Mouse (Mus musculus): ENCODE results near the gene Adrb1. TPM values are rescaled to one million over a fixed set of nuclear protein-coding genes. Genes with fewer than 3 reads are reported as not detected.

Adrb1 gene
- 10 to 100 TPM; 40.1 to 43.9 TPM for total RNA-seq (2021)
- long read RNA-seq, experiment 1, transcript Adrb1-201 (1 exons, 2,952 nt): major isoform, 34 of 34 reads
- long read RNA-seq, experiment 1, partial matches to known transcripts: 0 of 34 reads
- long read RNA-seq, experiment 1, other reads (novel, unspliced or antisense): 0 of 34 reads
- long read RNA-seq, experiment 2, transcript Adrb1-201 (1 exons, 2,952 nt): major isoform, 49 of 49 reads
- long read RNA-seq, experiment 2, partial matches to known transcripts: 0 of 49 reads
- long read RNA-seq, experiment 2, other reads (novel, unspliced or antisense): 0 of 49 reads

DNA sequence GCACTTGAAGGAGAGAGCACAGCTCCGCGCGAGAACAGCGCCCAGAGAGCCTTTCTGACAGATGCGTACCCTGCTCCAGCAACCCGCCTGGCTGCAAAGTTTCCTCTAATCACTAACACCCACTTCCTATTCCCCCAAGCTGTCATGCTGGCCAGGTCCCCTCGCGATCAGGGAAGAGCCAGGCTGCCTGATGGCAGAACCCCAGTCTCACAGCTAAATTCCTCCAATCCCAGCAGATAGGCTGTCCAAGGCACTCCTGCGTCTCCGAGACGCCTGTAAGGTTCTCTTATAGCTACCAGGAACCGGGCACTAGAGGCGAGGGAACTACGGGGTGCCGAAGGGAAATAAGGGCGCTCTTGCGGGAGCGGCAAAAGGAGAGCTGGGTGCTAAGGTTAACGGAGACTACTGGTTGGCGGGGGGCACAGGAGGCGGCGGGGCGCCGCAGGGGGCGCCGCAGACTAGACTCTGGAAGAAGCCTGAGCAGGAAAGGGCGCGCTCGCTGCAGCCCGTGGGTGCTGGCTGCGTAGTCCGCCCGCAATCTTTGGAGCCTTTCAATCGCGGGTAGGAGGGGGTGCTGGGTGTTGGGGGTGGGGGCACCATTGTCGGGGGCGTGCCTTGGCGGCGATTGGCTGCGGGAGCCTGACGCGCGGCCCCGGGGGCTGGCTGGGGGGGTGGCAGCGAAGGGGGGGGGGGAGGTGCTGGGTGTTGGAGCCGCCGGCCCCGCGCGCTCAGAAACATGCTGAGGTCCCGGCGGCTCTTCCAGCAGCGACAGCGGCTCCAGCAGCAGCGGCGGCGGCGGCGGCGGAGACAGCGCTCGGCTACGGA lies at the start of gene Adrb1:
TSS of gene Adrb1 (plus strand) at position 813 of the 825 bp plus-strand sequence.
- intact Hi-C loops (cut with DNase I): loop anchor here (2.0 to 5.0 kb wide), 4 partner anchors 55 to 299 kb away; no protein-coding TSS in a partner anchor
- DNase-seq (ENCODE audit: low spot score in 2 of 2): peak; percentile 78 to 86

DNA sequence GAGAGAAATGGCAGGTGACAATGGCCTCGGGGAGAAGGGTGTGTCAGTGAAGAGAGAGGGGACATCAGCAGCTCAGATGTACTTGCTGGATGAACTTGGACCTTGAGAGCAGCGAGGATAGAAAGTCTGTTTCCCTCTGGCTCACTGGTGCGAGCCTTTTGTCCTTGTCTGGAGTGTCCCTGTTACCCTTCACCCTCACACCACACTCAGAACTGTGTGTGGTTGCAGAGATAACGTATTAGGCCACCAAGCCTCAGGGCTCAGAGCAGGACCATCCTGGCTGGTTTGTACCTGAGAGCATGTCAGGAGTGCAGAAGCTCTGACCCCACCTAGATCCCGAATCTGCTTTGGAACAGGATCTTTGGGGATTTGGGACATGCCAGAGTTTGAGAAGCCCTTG lies 46.3 kb upstream of the Adrb1 start:
- DNase-seq (ENCODE audit: low spot score in 2 of 2): no peak
- intact Hi-C loops (cut with DNase I): no loop called here

DNA sequence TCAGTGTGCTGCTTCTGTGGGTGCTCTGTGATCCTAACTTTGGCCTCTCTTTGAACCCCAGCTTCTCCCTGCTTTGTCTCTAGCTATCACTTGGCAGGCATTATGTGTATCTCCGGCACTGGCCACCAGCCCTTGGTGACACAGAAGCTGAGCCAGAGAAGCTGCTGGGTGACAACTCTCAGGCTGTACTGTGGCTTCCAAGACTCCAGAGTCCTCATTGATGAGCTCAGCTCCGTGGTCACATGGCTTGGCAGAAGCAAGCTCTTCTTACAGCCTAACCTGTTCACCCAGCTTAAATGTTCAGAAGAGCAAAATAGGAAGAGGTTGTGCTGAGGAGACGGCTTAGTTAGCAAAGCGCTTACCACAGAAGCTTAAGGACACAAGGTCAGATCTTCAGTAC lies 45.5 kb upstream of the Adrb1 start:
- no peak for DNase-seq (ENCODE audit: low spot score in 2 of 2)
- intact Hi-C loops (cut with DNase I): no loop called here

DNA sequence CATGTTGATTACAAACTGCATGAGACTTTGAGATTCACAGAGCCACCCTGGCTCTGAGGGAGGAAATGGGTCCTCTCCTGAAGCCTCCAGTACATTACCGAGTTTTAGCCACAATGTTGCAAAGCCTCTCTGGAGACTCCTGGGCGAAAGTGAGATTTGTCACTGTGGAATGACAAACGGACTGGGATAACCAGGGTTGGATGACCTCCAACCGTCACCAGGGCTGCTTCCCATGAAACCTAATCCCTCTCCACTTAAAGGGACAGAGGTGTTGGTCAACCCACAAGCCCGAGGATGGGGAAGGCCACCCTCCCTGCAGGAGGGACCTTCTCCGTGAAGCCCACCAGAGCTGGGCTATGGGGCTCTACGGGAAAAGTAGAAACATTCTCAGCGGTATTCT lies 44.4 kb upstream of the Adrb1 start:
- intact Hi-C loops (cut with DNase I): no loop called here
- DNase-seq (ENCODE audit: low spot score in 2 of 2): no peak

DNA sequence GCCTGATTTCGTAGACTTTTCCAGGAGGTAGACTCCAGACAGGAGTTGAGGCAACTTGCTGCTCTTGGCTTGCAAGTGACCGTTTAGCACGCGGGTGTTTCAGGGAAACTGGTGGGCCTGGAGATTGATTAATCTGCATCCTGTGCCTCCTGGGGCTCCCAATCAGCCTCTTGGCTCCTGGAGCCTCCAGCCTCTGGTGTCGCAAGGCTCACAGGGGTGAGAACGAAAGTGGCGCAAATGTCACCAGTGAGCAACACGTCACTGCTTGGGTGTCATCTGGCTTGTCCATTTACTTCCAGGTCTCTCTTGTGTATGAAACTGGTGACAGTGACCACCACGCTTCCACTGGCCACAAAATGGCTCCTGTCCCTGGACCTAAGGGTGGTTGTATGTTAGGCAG lies 43.5 kb upstream of the Adrb1 start:
- no peak for DNase-seq (ENCODE audit: low spot score in 2 of 2)
- intact Hi-C loops (cut with DNase I): no loop called here

DNA sequence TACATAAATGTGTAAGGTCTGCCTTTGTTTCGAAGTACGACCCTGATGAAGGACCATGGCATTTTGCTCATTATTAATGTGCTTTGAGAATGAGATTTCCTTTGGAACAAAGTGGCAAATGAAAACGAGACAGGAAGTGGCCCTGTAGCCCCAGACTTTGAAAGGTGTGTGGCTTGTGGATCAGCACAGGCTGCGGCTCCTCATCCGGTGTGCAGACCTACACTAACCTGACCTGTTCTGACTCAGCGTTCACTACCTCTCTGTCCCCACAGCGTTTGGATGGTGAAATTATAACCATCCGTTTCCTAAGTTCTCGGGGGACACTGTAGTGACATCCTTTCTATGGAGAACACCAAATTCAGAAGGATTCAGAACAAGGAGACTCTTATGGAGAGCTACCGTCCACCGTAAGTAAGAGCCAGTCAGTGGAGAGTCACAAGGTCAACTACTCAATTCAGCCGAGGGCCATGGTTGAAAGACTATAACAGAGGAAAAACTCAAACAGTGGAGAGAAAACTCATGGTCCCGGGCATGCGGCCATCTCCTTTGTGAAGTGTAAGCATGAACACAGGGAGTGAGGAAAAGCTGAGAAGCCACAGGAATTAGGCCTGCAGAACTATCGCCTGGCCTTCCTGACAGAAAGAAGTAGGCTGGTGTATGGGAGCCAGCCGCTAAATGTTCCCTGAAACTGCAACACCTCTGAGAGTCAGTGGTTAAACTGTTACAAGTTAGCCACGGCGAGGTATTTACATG lies 42.6 kb upstream of the Adrb1 start:
- DNase-seq (ENCODE audit: low spot score in 2 of 2): peak in 1 of 2 experiments; percentile 14
- intact Hi-C loops (cut with DNase I): no loop called here

DNA sequence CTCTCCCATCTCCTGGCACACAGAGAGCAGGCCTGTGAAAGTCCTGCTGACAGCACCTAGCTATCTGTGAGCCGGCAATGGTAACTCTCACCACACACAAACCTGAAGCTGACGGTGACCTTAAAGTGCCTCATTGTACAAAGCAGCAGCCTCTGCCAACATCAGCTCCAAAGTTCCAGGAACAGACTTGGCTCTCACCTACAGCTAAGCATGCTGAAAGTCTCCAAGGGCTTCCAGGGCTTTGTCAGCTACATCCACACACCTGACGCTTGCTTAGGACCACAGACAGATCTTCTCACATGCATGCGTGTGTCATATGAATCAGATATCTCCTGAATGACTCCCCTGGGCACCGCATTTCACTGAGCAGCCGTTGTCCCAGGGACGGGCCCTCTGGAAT lies 42.0 kb upstream of the Adrb1 start:
- intact Hi-C loops (cut with DNase I): no loop called here
- DNase-seq (ENCODE audit: low spot score in 2 of 2): no peak

DNA sequence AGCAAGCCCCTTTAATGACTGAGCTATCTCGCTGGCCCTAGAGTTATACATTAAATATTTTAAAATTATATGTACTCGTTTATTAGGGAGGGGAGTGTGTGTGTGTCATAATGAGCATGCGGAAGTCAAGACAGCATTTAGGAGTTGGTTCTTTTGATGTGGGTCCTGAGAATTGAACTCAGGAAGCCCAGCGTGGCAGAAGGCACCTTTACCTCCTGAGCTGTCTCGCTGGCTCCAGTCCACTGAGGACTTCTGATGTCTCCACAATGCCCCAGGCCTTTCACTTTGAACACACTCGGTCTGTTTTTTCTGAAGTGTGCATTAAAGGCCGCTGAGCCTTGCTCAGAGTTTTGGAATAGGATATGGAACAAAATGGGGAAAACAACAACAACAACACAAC lies 39.7 kb upstream of the Adrb1 start:
- no peak for DNase-seq (ENCODE audit: low spot score in 2 of 2)
- intact Hi-C loops (cut with DNase I): no loop called here

DNA sequence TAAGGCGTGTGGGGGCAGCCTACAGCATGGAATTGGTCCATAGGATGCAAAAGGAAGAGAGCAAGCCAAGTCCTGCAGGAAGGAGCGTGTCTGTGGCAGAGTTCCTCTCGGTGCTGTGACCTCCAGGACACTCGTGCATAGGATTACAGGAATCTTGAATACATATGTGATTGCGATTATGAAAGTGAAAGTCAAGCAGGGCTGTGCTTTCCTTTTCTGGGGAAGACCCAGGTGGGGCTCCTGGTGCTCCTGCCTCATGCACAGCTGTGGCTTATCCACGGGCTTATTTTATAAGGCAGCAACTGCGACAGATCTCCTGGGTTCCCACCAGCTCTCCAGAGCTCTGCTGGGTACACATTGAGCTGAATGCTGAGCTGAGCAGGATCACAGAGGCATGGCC lies 39.2 kb upstream of the Adrb1 start:
- intact Hi-C loops (cut with DNase I): no loop called here
- DNase-seq (ENCODE audit: low spot score in 2 of 2): no peak

DNA sequence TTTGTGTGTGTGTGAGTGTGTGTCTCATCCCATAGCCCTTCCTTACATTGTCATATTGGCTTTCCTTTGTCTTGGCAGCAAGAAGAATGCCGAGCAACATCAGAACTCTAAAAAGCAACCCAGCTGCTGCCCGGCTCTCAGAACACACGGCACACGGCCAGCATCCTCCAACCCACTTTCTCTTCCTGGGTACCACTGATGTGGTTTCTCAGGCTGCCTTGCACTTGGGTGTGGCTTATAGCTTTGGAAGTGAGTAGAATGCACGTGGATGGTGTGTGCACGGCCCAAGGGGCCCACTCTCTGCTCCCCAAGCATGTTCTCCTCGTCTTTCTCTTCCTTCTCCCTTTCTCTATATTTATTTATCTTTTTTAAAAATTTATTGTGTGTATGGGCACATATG lies 36.5 kb upstream of the Adrb1 start:
- intact Hi-C loops (cut with DNase I): no loop called here
- peak in 1 of 2 experiments; percentile 52 for DNase-seq (ENCODE audit: low spot score in 2 of 2)

DNA sequence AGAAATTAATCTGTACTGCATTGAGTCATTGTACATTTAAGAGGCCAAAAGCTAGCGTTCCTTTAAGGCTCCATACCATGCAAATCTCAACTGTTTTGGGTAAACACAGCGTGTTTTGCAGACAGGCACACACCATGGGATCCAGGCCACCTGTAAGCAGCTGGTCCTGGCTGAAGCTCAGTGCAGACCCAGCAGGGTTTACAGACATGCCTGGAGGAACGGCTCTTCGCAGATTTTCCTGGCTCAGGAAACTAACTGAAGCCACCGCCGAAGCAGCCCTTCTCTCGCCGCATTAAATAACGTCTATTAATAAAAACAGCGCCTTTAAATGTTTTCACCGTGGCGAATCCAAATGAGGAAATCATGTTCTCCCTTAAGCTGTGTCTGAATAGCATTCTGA lies 35.8 kb upstream of the Adrb1 start:
- no peak for DNase-seq (ENCODE audit: low spot score in 2 of 2)
- intact Hi-C loops (cut with DNase I): no loop called here

DNA sequence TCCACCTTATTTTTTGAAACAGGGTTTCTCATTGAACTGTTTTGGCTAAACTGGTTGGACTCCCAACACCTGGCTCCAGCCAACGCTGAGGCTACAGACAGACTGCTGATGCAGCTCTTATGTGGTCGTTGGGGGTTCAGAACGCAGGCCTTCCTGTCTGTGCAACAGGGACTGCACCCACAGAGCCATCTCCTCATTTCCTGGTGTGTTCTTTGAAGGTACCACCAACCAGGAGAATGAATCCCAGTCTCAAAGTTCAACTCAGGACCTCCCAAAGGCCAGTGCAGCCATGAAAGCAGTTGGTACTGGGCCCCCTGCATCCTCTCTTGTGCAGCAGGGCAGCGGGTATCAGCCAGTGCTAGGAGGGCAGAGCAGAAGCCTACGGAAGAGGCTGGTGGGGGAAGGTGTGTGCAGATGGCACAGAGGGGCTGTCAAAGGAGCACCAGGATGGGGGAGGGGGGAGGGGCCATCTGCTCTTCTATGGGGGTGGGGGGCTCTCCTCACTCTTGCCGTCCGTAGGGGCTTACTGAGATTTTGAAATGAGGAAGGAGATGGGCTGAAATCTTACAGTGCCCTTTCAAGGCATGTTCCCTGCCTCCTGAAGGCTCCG lies 34.9 kb upstream of the Adrb1 start:
- intact Hi-C loops (cut with DNase I): no loop called here
- no peak for DNase-seq (ENCODE audit: low spot score in 2 of 2)

DNA sequence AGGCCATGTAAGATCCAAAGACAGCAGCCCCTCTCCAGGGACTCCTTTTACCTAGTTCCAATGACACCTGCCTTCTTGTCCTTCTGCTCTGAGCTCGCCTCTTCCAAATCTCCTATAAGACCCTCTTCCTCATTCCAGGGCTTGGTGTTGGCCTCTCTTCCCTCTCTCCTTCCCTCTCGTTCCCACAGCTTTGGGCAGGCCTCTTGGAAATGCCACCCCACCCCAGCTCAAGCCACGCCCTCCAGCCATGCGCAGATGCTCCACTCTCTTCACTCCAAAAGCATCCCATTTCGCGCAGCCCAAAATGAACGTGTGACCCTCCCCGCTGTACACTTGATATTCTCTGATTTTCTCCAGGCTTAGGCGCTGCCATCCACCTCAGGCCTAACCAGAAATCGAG lies 34.3 kb upstream of the Adrb1 start:
- DNase-seq (ENCODE audit: low spot score in 2 of 2): no peak
- intact Hi-C loops (cut with DNase I): no loop called here

DNA sequence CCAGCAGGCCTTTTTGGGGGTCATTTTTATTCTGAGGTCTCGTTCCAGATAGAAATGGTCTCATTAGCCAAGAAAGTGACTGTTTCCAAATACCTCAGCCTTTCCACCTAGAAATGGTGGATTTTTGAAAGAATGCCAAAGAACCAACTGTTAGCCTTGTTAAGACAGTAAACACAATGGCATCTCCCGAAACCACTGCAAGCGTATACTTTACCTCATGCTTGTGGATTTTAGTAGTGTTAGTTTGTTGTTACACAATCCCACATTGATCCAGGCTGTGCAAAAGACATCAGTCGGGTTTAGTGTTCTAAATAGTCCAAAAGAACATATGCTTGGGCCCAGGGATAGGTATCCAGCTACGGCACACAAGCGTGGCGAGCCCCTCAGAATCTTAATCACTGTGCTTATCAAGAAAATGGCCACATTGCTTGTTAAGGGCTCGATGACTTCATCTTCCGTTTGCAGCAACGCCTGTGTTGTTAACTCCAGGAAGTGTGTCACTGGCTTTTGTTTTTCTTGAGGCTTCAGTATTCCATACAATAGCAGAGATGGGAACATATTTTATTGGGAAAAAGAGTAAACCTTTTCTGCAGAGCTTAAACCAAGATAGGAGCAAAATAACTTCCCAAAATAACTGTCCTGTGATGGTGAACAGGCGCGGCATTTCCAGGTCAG lies 33.2 kb upstream of the Adrb1 start:
- no peak for DNase-seq (ENCODE audit: low spot score in 2 of 2)
- intact Hi-C loops (cut with DNase I): no loop called here

DNA sequence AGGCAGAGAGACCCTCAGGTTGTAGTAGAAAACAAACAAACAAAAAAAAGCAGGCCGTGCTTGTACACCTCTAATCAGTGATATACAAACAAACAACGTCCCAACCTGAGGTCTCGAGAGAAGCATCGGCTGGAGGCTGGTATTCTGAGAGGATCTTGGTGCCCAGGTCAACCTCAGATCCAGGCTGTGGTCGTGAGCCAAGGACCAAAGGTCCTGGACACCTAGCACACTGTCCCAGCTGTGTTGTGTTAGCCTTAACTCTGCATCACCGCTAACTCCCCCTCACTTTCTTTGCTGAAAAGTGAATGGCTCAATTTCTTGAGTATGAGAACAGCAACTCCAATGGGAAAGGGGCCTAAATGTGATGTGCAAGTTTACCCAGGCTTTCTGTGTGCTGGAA lies 32.5 kb upstream of the Adrb1 start:
- intact Hi-C loops (cut with DNase I): no loop called here
- no peak for DNase-seq (ENCODE audit: low spot score in 2 of 2)

DNA sequence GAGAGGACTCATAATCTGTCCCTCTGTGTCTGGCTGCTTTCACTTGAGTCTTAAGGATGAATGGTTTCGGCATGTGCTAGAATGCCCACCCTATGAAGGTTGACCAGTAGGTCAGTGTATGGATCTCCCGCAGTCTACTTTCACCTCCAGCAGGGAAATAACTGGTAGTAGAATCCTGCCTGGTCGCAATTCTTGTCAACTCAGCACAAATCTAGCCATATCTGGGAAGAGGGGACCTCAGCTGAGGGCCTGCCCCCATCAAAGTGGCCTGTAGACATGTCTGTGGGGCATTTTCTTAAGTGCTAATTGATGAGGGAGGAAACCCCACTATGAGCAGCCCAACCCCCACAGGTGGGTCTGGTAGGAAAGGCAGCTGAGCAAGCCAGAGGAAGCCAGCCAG lies 30.9 kb upstream of the Adrb1 start:
- intact Hi-C loops (cut with DNase I): no loop called here
- no peak for DNase-seq (ENCODE audit: low spot score in 2 of 2)

DNA sequence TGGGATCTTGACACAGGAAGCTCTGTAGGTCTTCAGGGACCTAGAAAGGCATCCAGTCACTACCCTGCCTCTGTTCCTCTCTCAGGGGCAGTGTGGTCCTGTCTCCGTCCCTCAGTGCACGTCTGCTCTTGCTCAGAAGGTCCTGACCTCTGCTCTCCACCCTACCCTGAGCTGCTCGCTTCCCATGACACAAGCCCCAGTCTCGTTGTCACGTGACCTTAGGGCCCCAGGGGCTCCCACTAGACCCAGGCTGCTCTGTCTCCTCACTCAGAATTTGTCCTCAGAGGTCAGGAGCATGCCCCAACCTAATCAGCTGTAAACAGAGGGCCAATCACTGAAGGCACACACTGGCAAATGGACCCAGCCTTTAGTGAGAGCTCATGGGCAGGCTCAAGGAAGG lies 29.5 kb upstream of the Adrb1 start:
- intact Hi-C loops (cut with DNase I): no loop called here
- DNase-seq (ENCODE audit: low spot score in 2 of 2): no peak

DNA sequence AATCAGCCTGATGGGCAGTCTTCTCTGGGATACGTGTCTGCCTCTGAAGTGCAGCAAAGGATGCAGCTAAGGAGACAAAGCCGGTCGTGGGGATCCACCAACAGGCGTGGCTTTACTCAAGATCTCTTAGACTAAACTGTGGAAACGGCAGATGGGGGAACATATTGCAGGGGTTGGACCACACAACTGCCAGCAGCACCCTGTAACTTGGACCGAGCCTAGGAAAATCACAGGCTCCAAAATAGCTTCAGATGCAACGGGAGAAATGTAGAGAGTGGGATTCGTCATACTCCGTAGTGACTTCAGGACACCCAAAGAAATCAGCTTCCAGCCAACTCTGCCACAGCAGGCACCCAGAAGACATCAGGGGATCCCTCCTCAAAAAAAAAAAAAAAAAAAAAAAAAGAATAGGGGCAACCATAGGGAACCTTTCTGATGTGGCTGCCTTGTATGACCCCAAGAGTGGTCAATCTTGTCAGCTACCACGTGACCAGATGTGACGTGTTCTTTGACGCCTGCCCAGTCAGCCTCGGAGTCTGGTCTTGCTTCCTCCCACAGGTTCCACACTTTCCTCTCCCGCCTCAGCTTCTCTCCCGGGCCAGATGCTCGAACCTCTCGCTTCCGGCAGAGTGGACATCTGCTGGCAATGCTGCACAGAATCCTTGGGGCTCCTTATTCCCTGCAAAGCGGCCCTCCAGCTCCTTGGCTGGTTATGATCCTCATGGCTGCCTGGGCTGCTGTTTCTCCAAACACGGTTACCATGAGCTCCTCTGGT lies 24.4 kb upstream of the Adrb1 start:
- DNase-seq (ENCODE audit: low spot score in 2 of 2): peak; percentile 64 to 73
- intact Hi-C loops (cut with DNase I): loop anchor here (5.0 kb wide), 1 partner anchor 50 kb away; no protein-coding TSS in a partner anchor

DNA sequence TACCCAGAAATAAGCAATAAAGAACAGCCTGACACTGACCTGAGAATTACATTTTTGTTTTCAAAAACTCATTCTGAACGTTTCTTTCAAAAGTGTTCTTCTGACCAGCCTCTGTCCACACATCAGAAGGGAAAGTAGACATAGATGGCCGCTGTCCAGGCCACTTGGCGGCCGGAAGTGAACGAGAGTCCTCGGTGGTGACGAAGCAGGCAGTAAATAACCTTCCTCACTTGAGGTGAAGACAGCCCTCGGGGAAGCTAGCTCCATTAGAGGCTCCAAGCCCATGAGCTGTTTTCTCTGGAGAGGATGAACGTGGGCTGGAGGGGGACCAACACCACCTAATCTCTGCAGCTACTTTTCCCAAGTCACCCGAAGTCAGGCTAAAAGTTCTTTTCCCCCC lies 21.2 kb upstream of the Adrb1 start:
- no peak for DNase-seq (ENCODE audit: low spot score in 2 of 2)
- intact Hi-C loops (cut with DNase I): no loop called here
